Mouse (Mus musculus) lung, embryonic 14.5 days (tissue): ENCODE data around the gene Slc4a2. TPM values are rescaled to one million over a fixed set of nuclear protein-coding genes. Genes with fewer than 3 reads are reported as not detected.
"Not testable (repeated sequence)": the region's sequence is repeated elsewhere in the genome, so short reads cannot be mapped to it uniquely, and the experiment has no call there.

Source experiments
- ATAC-seq: fragments of 200-750 bp; cut with Nextera tagmentation; 2 replicates; pipeline ENCODE4 v1.8.0; 2017; ENCODE audit warnings: mild to moderate bottlenecking, moderate TSS enrichment, moderate library complexity; ENCODE audit not compliant: insufficient read depth
- DNase-seq: peaks from one replicate; pipeline ENCODE4 v3.0.0-alpha.2; 2015
- H3K27ac ChIP-seq: fragments of 300-500 bp; sonication (generic); 2 replicates; pipeline ENCODE4 v1.5.1; 2014; ENCODE audit warnings: low read depth, mild to moderate bottlenecking, moderate library complexity
- H3K27me3 ChIP-seq: fragments of 300-500 bp; sonication (generic); 2 replicates; pipeline ENCODE4 v1.6.1; 2014; ENCODE audit warnings: low read length, control low read depth; ENCODE audit not compliant: insufficient read depth
- H3K36me3 ChIP-seq: fragments of 300-500 bp; sonication (generic); 2 replicates; pipeline ENCODE4 v1.6.1; 2014; ENCODE audit warnings: control low read depth; ENCODE audit not compliant: insufficient read depth
- H3K4me1 ChIP-seq: fragments of 300-500 bp; sonication (generic); 2 replicates; pipeline ENCODE4 v1.6.1; 2014; ENCODE audit warnings: antibody characterized with exemption, control low read depth; ENCODE audit not compliant: insufficient read depth
- H3K4me2 ChIP-seq: fragments of 300-500 bp; sonication (generic); 2 replicates; pipeline ENCODE4 v1.6.1; 2014; ENCODE audit warnings: mild to moderate bottlenecking
- H3K4me3 ChIP-seq: fragments of 300-500 bp; sonication (generic); 2 replicates; pipeline ENCODE4 v1.5.1; 2014; ENCODE audit warnings: low read depth, low read length
- H3K9ac ChIP-seq: fragments of 300-500 bp; sonication (generic); 2 replicates; pipeline ENCODE4 v1.6.1; 2014
- H3K9me3 ChIP-seq: fragments of 300-500 bp; sonication (generic); 2 replicates; pipeline ENCODE4 v1.6.1; 2016; ENCODE audit warnings: low read depth, low read length, control low read depth
- CTCF ChIP-seq: IDR thresholded peaks from 2 replicates; pipeline ENCODE4 v1.5.1; 2016; ENCODE audit warnings: antibody characterized with exemption, low read depth
- WGBS: fragments of 180-500 bp; shearing (Covaris S2); extraction: QIAGEN DNeasy Blood & Tissue Kit; methylation state at CpG from one replicate; pipeline ENCODE4 v1.1.7; 2014; 5-methylcytosine and 5-hydroxymethylcytosine counted together
- polyA plus RNA-seq: library from polyadenylated mRNA; unstranded; fragments of >200 nt; fragmentation: Nextera tagmentation; extraction: Ambion mirVana; gene quantifications from 2 replicates; pipeline ENCODE4 v1.2.1, GENCODE M21; 2014

Gene Slc4a2
- polyA plus RNA-seq, 1 experiment from 2014 or later, result 35.5 TPM

DNA sequence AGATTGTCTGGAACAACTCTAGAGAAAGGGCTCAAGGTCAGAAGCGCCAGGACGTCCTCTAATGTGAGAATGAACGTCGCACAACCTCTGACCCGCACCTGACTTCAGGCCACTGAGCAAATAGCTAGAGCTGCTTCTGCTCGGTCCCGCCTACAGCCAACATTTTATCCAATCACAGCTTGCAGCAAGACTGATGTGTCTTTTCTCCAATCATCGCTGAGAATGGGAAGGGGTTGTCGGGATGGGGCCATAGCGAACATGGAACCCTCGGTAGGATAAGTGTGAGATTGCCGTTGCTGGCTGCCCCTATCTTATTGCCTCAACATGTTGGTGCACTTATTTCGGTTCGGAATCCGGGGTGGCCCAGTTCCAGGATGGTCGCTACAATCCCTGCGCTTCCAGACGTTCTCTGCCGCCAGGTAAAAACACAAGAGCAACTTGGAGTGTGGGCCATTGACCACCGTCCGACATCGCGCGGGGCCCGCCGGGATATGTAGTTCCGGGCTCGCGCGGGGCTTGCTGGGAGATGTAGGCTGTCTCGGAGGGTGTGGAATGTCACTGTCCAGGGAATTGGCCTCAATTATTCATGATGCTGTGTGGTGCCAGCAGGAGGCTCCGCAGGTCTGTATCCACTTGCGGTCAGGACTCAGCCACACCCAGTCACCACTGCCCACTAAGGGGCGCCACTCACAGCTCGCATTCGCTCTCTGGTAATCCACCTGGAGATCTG lies 29.3 kb upstream of the Slc4a2 start:
- peak; percentile 81 for TF ChIP-seq CTCF
- Histone ChIP-seq H3K9ac (peak overlapping the region; percentile 47), H3K4me2 (peak overlapping the region; percentile 72), H3K36me3 (no peaks in the 10 kb centered on the region), H3K9me3 (no peaks in the 10 kb centered on the region), H3K4me1 (no peaks in the 10 kb centered on the region), H3K27me3 (no peaks in the 10 kb centered on the region), H3K4me3 (peak overlapping the region; percentile 54), H3K27ac (peak overlapping the region; percentile 65; the same call in 1 of the 2 replicates)
- peak; percentile 98 for ATAC-seq
- peak; percentile 97 for DNase-seq
- under 1% methylated on average over 36 of the region's 36 CpGs for WGBS

DNA sequence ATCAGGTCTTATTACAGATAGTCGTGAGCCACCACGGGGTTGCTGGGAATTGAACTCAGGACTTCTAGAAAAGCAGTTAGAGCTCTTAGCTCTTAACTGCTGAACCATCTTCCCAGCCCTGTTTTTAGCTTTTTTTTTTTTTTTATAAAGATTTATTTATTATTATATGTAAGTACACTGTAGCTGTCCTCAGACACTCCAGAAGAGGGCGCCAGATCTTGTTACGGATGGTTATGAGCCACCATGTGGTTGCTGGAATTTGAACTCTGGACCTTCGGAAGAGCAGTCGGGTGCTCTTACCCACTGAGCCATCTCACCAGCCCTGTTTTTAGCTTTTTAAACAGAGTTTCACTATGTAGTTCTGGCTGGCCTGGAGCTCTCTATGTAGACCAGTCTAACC lies 27.4 kb upstream of the Slc4a2 start:
- H3K36me3 ChIP-seq, H3K9me3 ChIP-seq, H3K9ac ChIP-seq, H3K4me3 ChIP-seq, H3K27me3 ChIP-seq, H3K4me2 ChIP-seq, ATAC-seq, H3K27ac ChIP-seq, H3K4me1 ChIP-seq, DNase-seq: not testable (repeated sequence)
- WGBS, result 92% methylated on average over 6 of the region's 6 CpGs

DNA sequence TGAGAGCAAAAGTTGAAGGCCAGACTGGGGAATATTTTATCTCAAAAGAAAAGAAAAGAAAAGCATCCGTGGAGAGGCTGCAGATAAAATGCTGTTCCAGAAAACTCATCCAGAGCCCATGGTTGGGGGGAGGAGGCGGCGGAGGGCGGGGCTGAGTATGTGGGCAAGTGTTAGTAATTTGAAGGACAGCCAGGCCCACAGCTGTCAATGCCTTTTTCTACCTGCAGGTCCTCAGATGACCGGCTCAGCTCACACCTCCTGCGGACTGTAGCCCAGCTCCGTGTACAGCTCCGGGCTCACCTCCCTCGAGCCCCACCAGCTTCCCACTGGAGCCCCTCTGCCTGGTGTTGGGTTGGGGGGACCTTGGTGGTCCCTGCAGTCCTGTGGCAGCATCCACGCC lies 24.0 kb upstream of the Slc4a2 start:
- H3K27ac ChIP-seq, result no peak overlapping the region
- TF ChIP-seq CTCF, result no peak
- H3K9me3 ChIP-seq, result no peaks in the 10 kb centered on the region
- no peak for DNase-seq
- H3K36me3 ChIP-seq, result peaks cover 24% of the 10 kb centered on the region; the same call in 1 of the 2 replicates
- 70% methylated on average over 10 of the region's 10 CpGs for WGBS
- H3K9ac ChIP-seq, result no peak overlapping the region
- no peaks in the 10 kb centered on the region for H3K4me1 ChIP-seq
- no peaks in the 10 kb centered on the region for H3K27me3 ChIP-seq
- no peak for ATAC-seq
- no peak overlapping the region for H3K4me2 ChIP-seq
- H3K4me3 ChIP-seq, result no peak overlapping the region

DNA sequence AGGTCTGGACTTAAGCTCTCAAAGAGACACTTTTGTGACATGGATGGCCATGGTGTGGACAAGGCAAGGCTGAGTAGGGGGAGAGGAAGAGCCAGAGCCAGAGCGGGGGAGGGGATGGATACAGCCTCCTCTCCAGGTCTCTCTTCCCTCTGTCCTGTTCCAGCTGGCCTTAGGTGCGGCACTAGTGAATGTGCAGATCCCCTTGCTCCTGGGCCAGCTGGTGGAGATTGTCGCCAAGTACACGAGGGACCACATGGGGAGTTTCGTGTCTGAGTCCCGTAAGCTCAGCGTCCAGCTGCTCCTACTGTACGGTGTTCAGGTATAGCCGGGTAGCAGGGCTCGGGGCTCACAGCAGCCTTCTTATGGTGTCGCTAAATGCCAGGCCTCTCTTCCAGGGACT lies 23.3 kb upstream of the Slc4a2 start:
- no peak overlapping the region for H3K4me2 ChIP-seq
- no peaks in the 10 kb centered on the region for H3K27me3 ChIP-seq
- no peaks in the 10 kb centered on the region for H3K9me3 ChIP-seq
- 88% methylated on average over 11 of the region's 11 CpGs for WGBS
- H3K4me3 ChIP-seq, result no peak overlapping the region
- ATAC-seq, result no peak
- H3K36me3 ChIP-seq, result peaks cover 24% of the 10 kb centered on the region; the same call in 1 of the 2 replicates
- H3K9ac ChIP-seq, result no peak overlapping the region
- TF ChIP-seq CTCF, result no peak
- H3K27ac ChIP-seq, result no peak overlapping the region
- DNase-seq, result no peak
- H3K4me1 ChIP-seq, result no peaks in the 10 kb centered on the region

DNA sequence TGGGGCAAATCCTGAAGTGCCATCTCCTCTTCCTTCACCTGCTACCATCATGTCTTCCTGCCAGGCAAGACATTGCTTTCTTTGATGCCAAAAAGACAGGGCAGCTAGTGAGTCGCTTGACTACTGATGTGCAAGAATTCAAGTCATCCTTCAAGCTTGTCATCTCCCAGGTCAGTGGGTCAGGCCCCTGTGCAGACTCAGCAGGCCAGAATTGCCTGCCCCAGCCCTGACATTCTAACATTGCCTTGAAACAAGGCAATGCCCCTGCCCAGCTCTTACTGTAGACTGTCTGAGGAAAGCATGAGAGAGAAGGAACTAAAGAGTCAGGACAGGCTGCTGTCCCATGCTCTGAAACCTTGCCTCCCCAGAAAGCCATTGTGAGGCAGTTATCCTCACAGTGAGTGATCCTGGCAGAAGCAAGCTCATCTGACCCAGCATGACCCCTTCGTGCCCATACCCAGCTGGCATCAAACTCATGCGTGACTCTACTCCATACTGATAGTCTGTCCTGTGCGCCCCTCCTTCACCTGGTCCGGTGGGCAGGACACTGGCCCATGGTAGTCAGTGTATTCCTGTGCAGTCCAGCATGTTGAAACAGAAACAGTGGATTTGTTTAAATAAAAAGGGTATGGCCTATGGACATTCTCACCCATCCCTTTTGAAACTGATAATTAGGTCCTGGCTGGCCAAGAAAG lies 22.6 kb upstream of the Slc4a2 start:
- no peaks in the 10 kb centered on the region for H3K4me1 ChIP-seq
- H3K36me3 ChIP-seq, result peaks cover 26% of the 10 kb centered on the region; the same call in 1 of the 2 replicates
- no peak overlapping the region for H3K9ac ChIP-seq
- no peaks in the 10 kb centered on the region for H3K27me3 ChIP-seq
- whole genome bisulfite sequencing, result 86% methylated on average over 5 of the region's 5 CpGs
- no peak overlapping the region for H3K27ac ChIP-seq
- no peak for TF ChIP-seq CTCF
- H3K9me3 ChIP-seq, result no peaks in the 10 kb centered on the region
- H3K4me3 ChIP-seq, result no peak overlapping the region
- DNase-seq (no peak), ATAC-seq (no peak)
- H3K4me2 ChIP-seq, result no peak overlapping the region

DNA sequence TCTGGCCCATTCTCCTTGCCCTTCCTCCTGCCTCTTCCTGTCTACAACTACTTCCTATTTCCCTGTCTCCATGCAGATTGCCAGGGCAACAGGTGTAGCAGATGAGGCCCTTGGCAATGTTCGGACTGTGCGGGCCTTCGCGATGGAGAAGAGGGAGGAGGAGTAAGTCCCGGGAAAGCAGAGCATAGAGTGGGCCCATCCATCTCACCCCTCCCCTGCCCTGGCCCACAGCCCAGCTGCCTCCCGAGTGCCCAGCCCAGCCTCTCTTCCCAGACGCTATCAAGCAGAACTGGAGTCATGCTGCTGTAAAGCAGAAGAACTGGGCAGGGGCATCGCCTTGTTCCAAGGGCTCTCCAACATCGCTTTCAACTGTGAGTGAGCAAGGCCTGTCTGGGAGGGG lies 21.7 kb upstream of the Slc4a2 start:
- H3K4me1 ChIP-seq, result no peaks in the 10 kb centered on the region
- no peak overlapping the region for H3K27ac ChIP-seq
- peaks cover 35% of the 10 kb centered on the region; the same call in 1 of the 2 replicates for H3K36me3 ChIP-seq
- no peak for TF ChIP-seq CTCF
- peak; percentile 47; the same call in 1 of the 2 replicates for ATAC-seq
- WGBS, result 68% methylated on average over 9 of the region's 9 CpGs
- no peak overlapping the region for H3K4me2 ChIP-seq
- no peak overlapping the region for H3K9ac ChIP-seq
- H3K27me3 ChIP-seq, result no peaks in the 10 kb centered on the region
- no peak overlapping the region for H3K4me3 ChIP-seq
- H3K9me3 ChIP-seq, result no peaks in the 10 kb centered on the region
- no peak for DNase-seq

DNA sequence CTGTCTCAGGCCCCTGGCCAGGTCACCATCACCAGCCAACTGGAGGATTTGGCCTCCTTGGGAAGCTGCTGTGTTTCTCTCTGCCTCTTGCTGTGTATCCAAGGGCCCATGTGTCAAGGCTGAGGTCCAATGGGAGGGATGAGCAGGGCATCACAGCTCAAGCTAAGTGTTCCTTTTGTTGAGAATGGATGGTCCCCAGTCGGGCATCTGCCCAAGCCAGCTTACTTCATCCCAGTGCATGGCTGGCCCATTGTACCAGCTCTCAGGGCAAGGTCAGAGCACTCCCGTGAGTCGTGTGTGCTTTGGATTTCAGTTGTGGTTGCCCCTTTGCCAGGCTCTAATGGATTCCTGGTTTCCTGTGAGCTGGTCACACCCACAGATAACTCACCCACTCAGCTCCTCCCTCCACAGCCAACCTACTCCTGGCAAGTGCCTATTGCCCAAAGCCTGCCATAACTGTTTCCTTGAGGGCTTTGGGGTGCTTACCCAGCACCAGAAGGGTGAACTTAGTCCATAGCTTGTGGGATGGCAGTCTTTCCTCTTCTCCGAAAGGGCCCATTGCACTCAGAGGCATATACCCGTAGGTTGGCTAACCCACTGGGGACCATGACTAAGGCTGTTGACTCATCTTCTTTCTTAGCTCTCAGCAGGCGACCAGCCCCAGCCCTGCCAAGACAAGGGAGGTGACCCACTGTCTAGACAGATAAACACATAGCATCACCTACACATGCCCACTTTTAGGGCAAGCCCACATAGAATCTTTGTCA lies 18.9 kb upstream of the Slc4a2 start:
- no peak overlapping the region for H3K4me2 ChIP-seq
- TF ChIP-seq CTCF, result no peak
- no peaks in the 10 kb centered on the region for H3K27me3 ChIP-seq
- no peak overlapping the region for H3K4me3 ChIP-seq
- H3K4me1 ChIP-seq, result no peaks in the 10 kb centered on the region
- DNase-seq (no peak), ATAC-seq (no peak)
- WGBS, result 83% methylated on average over 6 of the region's 6 CpGs
- no peaks in the 10 kb centered on the region for H3K9me3 ChIP-seq
- H3K27ac ChIP-seq, result no peak overlapping the region
- peaks cover 51% of the 10 kb centered on the region; the same call in 1 of the 2 replicates for H3K36me3 ChIP-seq
- no peak overlapping the region for H3K9ac ChIP-seq
